Mouse (Mus musculus) ovary, adult 18-20 months (tissue): ENCODE results near the gene Atoh7.
"Not testable (repeated sequence)": the region's sequence is repeated elsewhere in the genome, so short reads cannot be mapped to it uniquely, and the experiment has no call there.

Experiments
- DNase-seq: peaks from one replicate; pipeline ENCODE4 v3.0.0; 2022; ENCODE audit warnings: low spot score, mixed read lengths

Gene Atoh7

DNA sequence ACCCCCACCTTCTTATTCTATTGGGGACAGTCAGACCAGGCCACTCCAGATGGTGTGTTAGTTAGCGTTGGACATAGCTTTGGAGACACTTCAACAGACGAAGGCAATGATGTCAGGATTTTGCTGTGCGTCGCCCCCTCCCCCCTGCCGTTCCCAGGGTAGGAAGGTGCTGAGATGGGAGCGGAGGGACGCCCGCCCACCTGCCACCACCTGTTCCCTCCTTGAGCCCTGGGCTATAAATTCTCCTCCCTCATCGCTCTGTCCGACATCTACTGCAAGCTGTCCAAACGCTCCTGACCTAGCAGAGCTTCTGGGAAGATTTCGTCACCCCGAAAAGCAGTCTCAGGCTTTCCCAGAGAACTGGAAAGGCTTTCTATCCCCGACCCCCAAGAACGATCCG lies at the start of gene Atoh7:
Atoh7 (plus strand) TSS at position 131 of the 400 bp plus-strand sequence.
- no peak for DNase-seq

DNA sequence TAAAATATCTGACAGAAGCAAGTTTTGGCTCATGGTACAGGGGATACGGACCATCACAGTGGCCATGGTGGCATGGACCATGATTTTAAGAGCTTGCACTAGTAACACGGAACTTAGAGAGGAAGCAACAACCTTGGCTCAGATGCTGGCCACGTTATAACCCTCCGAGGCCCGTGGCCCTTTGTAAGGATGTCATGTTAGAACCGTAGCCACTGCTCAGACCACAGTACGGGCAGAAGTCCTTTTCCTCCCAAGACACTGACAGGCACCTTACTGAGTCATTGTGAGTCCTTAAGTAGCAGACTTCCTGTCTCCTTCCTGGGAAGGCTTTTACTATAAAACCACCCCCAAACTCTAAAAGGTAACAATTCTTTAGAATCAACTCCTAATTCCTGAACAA lies 48.2 kb upstream of the Atoh7 start:
- no peak for DNase-seq

DNA sequence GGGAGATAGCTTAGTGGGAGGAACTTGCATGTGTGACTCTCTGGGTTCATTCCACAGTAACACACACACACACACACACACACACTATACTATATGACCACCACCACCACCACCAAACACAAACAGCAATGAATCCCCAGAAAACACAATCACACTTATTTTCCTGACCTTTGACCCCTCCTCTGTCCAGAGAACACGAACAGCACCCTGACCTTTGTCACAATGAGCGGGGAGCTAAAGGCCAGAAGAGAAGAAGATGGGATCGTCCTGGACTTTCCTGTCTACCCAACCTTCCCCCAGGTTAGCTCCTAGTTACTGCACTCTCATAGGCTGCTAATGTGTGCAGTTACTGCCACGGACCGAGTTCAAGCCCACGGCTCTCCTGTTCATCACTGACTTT lies 47.4 kb upstream of the Atoh7 start:
- DNase-seq, result no peak

DNA sequence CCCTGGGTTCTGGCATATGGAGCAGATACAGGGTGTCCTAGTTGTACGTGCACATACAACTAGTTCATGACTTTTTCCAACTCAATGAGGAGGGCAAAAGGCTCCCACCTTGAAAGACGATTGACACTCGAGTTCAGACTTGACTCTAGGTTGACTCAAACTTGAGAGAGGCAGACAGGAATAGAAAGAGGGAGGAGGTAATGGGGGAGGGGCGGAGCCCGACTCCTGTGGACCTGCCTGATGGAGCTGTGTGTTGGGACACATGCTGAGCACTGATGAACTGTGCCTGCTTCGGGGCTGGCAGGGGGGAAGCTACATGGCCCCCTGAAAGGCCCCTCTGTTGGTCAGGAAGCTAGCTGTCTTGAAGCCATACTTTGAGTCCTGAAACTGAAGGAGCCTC lies 46.4 kb upstream of the Atoh7 start:
- DNase-seq, result no peak

DNA sequence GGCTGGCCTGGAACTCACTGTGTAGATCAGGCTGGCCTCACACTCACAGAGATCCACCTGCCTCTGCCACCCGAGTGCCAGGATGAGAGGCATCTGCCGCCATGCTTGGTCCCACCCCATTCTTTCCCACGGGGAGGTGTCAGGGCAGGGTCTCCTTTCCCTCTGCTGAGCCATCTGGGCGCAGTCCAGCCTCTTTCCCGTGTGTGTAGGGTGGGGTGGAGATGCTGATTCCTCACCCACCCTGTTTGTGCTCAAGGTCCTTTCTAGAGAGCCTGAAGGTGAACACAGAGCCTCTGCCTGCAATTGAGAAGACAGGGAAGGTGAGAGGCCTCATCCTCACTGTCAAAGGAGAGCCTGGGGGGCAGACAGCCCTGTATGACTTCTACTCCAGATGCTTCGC lies 45.4 kb upstream of the Atoh7 start:
- not testable (repeated sequence) for DNase-seq

- DNase-seq, result no peak
Measured at GRCm38 (mm10) chr10:63054586-63054985, 44.9 kb upstream of the Atoh7 start.

- DNase-seq, result peak; percentile 9
Measured at GRCm38 (mm10) chr10:63056966-63057750, 42.3 kb upstream of the Atoh7 start.

- no peak for DNase-seq
Measured at GRCm38 (mm10) chr10:63059862-63060261, 39.6 kb upstream of the Atoh7 start, which contains the start of gene Pbld1. Pbld1 (plus strand) TSS chr10:63060162.

GRCm38 (mm10) chr10:63060406-63060805 lies 39.0 kb upstream of the Atoh7 start:
- peak; percentile 11 for DNase-seq

- no peak for DNase-seq
Measured at GRCm38 (mm10) chr10:63061266-63061665, 38.2 kb upstream of the Atoh7 start.

DNA sequence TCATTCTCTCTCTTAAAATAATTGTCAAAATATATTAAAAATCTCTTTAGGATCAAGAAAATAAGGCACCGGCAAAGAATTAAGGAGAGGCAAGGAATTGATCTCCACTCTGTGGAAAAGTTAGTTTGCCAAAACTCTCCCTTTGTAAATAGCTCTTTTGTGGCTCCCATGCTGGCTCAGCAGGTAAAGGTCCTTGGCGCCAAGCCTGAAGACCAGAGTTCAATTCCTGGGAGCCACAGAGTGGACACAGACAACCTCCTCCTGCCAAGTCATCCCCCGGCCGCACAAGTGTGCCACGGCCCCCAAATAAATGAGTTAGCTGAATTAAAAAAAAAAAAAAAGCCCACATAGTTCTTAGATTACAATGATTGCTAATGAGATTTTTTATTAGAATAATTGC lies 36.8 kb upstream of the Atoh7 start:
- DNase-seq, result no peak

GRCm38 (mm10) chr10:63063365-63063764 lies 36.1 kb upstream of the Atoh7 start:
- no peak for DNase-seq

GRCm38 (mm10) chr10:63064516-63064915 lies 34.9 kb upstream of the Atoh7 start:
- DNase-seq, result no peak

GRCm38 (mm10) chr10:63065561-63065960 lies 33.9 kb upstream of the Atoh7 start:
- DNase-seq, result no peak

DNA sequence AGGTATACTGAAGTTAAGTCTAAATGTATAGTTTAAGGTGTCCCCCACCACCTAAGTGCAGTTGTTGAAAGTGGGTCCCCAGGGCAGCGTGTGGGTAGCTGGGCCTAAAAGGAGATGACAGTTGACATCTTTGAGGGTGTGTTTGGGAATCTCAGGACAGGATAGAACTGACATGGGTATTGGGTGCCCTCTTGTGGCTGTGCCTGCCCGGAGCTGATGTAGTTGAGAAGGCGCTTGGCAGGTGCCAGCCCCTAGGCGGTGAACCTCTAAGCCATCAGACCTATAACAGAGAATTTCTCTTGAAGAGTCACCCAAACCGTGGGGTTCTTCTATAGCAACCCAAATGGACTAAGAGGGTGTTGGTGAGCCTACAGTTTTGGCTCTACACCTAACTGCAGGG lies 33.5 kb upstream of the Atoh7 start:
- peak; percentile 49 for DNase-seq

GRCm38 (mm10) chr10:63086304-63086703 lies 13.1 kb upstream of the Atoh7 start:
- peak; percentile 15 for DNase-seq

GRCm38 (mm10) chr10:63089103-63089757 lies 10.2 kb upstream of the Atoh7 start:
- no peak for DNase-seq

GRCm38 (mm10) chr10:63089758-63090571 lies 9.5 kb upstream of the Atoh7 start:
- DNase-seq, result no peak

DNA sequence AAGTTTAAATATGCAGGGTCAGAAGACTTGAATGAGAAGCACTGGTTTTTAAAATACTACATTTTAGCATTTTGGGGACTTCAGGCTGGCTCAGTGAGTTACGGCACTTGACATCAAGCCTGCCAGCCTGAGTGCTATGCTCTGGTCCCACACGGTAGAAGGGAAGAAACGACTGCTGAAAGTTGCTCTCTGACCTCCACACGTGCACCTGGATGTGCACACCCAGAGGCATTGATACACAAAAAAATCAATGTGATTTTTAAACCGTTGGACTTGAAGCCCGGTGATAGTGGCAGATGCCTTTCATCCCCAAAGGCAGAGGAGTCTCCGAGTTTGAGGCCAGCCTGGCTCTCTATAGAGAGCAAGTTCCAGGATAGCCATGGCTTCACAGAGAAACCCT lies 7.5 kb upstream of the Atoh7 start:
- no peak for DNase-seq

DNA sequence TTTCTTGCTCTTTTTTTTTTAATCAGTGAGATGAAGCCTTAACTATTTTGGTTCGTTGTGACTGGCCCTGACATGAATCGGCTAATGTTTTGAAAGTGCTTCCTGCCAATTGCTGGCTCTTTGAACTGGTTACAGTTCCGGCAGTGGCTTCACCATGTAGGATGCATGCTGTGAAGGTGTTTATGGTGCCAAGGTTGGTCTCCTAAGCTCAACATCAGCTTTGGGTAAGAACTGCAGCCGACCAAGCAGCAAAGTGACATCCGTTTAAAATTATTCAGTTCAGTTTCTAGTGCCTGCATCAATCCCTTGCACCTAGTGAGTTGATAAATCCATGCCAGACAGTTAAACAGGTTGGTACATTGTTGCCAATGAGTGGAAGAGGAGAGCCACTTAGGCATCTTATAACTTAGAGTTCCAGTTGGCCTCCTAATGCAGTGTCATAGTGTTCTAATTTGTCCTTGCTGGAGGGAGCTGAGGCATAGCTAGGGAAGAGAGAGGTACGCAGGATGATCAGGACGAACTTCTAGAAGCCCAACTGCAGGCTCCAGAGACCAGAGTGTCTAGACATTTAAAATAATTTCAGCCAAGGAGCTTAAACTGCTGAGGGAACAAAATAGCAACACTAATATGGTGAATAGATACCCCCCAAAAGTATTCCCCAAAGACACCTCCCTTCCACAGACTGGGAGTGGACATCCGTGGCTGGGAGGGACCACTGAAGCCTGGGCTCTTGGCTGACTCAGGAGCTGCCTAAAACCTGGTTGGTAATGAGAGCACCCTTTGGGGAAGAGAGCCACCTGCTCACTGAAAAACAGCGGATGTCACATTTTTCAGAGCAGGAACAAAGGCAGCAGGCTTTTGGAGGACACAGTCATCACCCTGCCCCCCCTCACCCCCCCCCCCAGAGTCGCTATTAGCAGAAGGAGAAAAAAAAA lies 6.6 kb upstream of the Atoh7 start:
- no peak for DNase-seq

GRCm38 (mm10) chr10:63096757-63097156 lies 2.7 kb upstream of the Atoh7 start:
- DNase-seq, result no peak

- no peak for DNase-seq
Measured at GRCm38 (mm10) chr10:63098191-63098590, 1.3 kb upstream of the Atoh7 start.
